Mouse (Mus musculus) stomach, postnatal 0 days (tissue): ENCODE measurements around the gene Foxn3.

Experiments
- CTCF ChIP-seq: IDR thresholded peaks from 2 replicates; pipeline ENCODE4 v1.5.1; 2016; ENCODE audit warnings: antibody characterized with exemption, low read depth, mild to moderate bottlenecking, moderate library complexity
- EP300 ChIP-seq: optimal IDR thresholded peaks from 2 replicates; pipeline ENCODE3; 2016; ENCODE audit warnings: antibody characterized with exemption

DNA sequence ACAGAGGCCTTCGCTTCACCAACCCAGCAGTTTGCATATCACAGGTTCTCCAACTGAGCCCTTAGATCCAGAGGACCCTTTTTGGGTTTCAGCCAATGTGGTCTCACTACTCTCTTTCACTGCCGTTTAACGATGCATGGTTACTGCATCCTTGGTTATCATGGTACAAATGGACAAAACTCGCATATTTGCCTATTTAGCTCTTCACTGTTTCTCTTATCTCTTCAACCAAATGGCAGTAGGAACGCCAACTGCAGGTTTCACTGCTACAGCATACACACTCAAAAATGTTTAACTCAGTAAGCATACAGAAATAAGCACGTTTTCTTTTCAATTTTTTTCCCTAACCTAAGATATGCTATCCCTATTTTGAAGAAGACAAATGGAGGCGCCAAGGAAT, 31.0 kb downstream of the Foxn3 start:
- TF ChIP-seq CTCF (no peak), EP300 (no peak)
